Mouse (Mus musculus) granulocyte monocyte progenitor cell, adult 5-6 weeks (primary cell): ENCODE results near the gene Fxyd2. TPM values are rescaled to one million over a fixed set of nuclear protein-coding genes. Genes with fewer than 3 reads are reported as not detected.

Experiments
- ATAC-seq: replicated peaks from 2 replicates; pipeline ENCODE4 v1.8.0; 2016; ENCODE audit warnings: mild to moderate bottlenecking, moderate TSS enrichment, inconsistent platforms; ENCODE audit not compliant: poor library complexity, severe bottlenecking
- total RNA-seq, 2 experiments: library from RNA; stranded (forward) in 1 of 2; stranded (reverse) in 1 of 2; fragments of 200-712, 200-1000 nt in 1 of 2; fragments of >200 nt in 1 of 2; fragmentation: Nextera tagmentation in 1 of 2; gene quantifications; 2 replicates each; pipeline ENCODE4 v1.2.3; 2014 to 2017

Fxyd2 gene
- total RNA-seq, 2 experiments from 2014 or later, result 2.5 TPM; not detected in 1

DNA sequence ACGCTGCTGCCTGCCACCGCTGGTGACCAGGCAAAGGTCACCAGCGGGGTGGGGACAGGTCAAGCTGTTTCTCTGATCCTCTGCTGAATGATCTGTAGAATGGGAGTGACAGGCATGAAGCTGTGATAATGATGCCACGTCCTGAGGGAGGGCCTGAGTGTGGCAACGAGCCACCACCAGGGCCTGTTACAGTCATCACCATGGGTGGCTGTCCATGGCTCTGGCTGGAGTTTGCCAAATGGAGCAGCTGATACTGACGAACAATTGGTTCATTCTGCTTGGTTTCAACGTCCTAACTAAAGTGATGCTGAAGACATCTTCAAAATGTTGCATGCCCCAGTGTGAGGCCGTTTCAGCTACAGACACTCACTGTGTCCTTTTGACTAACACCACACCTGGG is 18.8 kb downstream of the Fxyd2 start:
- no peak for ATAC-seq

DNA sequence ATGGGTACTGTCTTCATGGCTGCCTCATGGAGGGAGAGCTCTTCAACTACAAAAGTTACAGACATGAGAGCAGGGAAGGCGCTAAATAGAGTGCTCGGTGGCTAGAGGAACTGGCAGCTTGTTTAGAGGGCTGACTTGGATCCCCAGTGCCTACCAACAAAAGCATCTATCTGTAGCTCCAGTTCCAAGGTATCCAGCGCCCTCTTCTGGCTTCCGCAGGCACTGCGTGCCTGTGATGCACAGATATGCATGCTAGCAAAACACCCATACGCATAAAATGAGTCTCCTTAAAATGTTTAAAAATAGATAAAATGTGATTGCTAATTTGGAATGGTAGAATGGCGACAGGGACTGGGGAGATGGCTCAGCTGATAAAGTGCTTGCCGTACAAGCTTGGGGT is 21.7 kb downstream of the Fxyd2 start:
- no peak for ATAC-seq

DNA sequence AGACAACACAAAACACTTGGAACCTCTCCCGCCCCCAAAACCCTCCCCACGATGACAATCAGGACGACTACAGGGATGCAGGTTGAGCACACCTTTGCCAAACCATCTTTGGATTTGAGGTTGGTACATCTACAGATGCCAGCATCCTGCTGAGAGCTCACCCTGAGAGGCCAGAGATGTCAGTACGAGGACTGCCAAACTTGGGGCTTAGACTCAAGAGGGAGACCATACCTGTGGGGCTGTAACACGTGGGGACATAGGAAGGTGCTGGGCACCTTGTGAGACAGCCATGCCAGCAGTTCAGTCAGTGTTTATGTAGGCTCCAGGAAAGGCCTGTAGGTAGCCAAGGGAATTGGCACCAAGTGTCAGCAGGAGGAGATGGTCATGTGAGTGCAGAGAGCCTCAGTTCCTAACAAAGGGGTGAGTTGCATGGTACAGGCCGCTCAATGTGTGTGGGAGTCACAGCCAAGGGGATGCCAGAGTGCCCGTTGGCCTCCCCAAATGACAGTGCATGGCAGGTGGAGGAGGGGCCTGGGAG is 23.4 kb downstream of the Fxyd2 start:
- no peak for ATAC-seq

DNA sequence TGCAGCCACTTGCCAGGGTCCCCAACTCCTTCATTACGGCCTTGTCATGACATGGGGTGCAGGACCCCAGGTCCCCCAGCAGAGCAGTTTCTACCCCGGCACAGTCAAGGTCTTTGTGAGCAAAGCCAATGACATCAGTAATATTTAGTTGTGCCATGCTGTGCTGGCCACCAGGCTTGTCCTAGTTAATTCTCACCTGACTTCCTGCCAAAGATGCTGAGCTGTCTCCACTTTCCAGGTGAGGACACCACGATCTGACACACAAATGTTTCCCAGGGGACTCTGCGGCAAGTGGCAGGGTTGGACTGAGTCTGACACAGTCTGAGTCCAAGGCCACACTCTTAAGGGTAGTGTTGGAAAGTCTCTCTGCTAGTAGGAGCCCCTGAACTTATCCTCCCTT is 27.0 kb downstream of the Fxyd2 start, which contains the start of gene Dscaml1:
Dscaml1 (plus strand) TSS at position 173 of the 400 bp plus-strand sequence.
- ATAC-seq, result no peak

DNA sequence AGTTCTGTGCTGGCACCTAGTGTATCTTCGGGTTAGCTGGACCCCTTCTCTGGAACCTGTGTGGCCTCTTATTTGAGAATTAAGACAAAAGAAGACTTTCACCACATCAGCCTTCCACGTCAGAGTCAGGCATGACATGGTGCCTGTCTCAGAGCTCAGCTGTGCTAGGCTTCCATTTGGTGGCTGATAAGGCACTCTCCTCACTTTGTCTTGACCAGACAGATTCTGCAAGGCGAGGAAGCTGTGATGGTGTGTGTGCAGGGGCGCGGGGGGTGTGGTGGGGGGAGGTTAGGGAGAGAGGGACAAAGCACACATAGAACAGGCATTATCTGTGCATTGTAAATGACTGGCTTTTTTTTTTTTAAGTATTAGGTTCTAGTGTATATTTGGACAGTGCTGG is 29.9 kb downstream of the Fxyd2 start:
- no peak for ATAC-seq

DNA sequence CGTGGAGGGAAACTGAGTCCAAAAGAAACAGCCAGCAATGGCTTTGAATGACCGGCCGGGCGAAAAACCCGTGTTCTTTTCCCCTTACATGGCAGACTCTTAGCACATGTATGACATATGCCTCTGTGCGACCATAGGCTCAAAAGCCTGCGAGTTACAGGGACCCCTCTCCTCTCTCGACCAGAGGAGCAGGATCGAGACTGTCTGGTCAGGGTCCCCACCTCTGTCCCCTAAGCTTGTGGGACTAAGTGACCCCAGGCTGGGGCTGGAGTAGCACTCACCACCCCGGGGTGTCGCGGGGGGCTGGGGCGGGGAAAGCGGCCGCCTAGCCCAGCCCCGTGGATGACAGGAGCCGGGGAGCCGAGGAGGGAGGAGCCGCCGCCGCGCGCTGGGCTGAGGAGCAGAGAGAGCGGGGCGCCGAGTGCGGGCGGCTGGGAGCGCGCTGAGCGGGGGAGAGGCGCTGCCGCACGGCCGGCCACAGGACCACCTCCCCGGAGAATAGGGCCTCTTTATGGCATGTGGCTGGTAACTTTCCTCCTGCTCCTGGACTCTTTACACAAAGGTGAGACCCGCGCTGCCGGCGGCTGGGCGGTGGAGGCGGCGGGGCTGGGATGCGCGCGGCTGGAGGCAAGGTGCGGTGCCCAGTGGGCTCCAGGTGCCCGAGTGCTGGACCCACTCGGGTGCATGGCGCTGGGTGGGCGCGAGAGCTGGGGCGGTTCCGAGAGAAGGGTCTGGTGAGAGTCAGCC is 30.7 kb downstream of the Fxyd2 start:
- ATAC-seq, result 0 out of 2 replicates have a peak, but pooled peaks have one; percentile 27

DNA sequence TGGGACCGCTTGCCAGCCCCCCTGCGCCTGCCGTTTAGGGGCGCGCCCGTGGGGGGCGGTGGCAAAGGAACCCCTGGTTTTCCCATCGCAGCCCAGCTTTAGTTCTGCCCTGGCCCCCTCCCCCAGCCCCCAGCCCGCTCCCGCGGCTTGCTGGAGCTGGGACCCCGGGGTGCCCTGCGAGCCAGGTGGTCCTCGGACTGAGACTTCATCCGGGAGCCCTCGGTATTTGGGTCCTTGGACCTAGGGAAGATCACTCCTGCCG is 31.2 kb downstream of the Fxyd2 start:
- ATAC-seq, result no peak

DNA sequence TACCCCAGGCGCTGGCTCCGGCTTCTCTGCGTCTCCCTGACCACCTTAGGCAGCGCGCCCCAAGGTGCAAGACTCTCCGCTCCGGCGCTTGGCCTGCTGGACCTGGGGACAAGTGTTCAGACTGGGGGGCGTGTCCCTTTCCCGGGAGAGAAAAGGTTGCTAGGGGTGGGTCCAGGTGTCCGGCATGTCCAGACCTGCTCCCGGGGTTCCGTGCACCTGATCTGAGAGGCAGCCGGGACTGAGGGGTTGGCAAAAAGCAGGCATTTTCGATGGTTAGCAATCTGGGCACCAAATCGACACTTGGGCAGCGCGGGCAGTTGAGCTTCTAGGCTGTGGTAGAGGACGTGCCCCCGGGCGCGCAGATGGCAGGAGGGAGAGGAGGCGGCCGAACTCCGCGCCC is 31.7 kb downstream of the Fxyd2 start:
- ATAC-seq, result no peak

DNA sequence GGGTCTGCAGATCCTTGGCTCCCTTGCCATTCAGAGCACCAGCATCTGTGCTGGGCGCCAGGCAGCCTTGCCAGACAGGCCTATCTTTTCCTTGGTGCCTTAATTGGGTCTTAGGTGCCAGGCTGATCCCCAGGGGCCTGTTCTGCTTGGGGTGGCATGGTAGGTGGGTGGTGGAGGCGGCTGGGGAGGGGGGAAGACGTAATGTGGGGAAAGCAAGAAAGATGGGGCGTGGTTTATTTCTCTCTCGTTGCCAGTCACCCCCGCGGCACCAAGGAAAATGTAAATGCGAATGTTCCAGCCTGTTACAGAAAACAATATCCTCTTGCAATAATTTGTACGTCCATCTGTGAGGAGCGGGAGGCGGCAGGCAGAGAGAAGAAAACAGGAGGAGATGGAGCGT is 33.2 kb downstream of the Fxyd2 start:
- no peak for ATAC-seq

DNA sequence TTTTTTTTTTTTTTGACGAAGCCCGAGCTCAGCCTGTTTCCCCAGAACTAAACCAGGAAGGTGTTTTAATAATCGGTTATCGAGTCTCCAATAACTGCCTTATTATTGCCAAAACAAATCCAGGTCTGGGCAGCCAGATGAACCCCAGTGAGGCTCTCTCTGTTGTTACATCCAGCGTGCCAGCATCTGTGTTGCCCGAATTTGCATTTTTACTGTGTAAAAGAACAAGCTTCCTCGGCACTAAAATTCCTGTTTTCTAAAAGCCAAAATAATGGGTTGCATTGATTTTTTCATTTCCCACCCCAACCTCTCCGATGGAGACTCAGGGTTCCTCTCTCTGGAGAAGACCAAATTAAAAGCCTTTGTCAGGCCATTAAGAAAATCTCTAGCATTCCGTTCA is 33.6 kb downstream of the Fxyd2 start:
- ATAC-seq, result no peak

DNA sequence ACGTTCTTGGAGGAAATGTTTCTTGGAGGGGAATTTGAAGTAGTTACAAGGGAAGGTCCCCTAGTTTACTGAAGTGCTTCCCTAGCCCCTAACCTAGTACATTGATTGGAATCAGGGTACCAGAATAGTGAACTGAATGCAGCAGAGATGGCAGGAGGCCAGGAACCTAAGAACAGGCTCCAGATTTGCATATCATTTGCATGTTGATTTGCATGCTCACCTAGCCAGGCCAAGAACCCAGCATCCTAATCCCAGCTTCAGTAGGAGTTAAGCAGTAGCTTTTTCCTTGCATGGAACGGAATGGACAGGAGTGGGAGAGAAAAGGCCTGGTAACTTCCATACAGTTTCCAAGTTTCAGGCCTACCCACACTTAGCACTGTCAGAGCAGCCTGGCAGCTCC is 34.7 kb downstream of the Fxyd2 start:
- no peak for ATAC-seq

DNA sequence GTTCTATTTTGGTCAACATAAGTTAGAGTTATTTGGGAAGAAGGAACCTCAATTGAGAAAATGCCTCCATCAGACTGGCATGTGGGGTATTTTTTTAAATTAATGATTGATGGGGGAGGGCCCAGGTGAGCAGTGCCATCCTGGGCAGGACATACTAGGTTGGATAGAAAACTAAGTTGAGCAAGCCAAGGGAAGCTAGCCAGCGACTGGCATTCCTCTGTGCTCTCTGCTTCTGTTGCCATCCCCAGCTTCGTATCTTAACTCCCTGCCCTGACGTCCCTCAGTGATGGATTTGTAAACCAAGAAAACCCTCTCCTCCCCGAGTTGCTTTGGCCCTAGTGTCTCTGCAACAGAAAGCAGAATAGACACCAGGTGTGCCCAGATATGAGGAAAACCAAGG is 39.6 kb downstream of the Fxyd2 start:
- ATAC-seq, result no peak

DNA sequence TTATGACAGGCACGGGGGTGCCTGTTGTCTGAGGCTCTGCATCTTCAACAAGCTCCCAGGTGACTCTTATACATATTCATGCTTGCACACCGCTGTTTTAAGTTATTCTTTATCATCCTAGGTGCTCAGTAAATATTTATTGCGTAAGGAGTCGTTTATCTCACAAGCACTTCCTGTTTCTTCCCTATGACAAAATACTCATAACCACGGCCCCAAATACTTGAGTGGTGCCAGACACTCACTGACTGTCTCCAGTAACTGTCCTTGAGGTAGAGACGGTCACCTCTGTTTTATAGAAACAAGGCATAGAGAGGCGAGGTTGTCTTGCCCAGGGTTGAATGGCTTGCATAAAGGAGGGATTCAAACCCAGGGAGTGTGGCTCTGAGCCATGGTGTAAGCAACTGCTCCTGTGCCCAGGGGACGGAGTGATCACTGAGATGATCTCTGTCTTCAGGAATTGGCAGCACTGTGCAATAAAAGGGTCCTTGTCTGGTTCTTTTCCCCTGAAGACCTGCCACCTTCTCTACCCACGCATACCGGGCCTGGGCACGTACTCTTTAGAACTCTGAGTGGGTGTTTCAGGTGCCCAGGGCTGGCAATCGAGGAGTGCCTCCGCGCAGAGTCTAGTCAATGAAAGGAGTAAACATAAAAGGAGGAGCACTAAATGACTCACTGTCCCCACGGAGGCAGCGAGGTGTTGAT is 40.8 kb downstream of the Fxyd2 start:
- peak; percentile 78 for ATAC-seq

DNA sequence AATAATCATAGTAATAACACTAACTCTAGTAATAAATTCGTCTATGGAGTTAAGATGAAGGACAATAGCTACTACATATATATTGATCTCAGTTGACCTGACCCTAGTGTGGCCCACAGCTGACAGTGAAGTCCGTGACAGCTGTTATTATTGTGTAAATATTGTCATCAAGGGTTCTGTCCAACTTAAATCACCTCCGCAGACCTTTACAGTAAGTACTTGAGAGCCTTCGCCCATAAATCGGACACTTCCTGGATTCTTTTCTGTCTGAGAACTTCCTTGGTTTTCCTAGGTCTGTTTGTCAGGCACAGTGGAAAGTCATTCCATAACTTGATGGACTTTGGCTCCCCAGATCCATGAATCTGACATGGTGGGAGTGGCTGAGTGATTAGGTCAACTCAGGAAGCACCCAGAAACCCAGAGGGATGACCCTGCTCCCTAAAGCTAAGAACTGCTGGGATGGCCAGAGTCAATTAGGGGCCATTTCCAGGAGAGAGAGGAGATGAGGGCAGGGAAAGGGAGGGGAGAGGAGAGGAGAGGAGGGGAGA is 44.9 kb downstream of the Fxyd2 start:
- no peak for ATAC-seq

DNA sequence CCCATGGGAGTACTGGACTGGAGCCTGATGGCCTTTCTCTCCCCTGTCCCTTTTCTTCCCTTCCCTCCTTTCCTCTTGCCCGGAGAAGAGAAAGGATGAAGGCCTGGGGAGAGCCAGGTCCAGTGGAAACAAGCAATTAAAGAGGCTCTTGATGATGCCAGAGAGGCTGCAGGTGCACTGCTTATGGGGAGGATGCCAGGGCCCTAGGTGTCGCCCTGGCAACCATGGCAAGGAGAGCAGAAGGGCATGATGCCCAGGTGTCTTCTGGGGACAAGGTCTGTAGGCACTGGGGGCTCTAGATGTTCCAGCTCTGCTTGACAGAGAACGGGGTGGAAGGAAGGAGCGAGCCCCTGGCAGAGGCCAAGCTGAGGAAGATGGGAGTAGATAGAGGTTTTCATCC is 50.2 kb downstream of the Fxyd2 start:
- no peak for ATAC-seq

DNA sequence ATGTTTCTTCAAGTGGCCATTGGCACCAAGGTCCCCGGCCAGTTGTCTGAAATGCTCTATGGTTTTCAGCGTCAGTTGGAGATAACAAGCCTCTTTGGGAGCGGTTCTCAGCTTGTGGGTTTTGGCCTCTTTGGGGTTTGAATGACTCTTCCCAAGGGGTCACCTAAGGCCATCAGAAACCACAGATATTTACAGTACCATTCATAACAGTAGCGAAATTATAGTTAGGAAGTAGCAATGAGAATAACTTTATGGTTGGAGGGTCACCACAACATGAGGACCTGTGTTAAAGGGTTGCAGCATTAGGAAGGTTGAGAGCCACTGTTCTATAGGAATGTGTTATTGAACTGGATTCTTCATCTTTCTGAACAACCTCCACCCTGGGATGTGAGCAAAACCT is 51.9 kb downstream of the Fxyd2 start:
- ATAC-seq, result no peak

DNA sequence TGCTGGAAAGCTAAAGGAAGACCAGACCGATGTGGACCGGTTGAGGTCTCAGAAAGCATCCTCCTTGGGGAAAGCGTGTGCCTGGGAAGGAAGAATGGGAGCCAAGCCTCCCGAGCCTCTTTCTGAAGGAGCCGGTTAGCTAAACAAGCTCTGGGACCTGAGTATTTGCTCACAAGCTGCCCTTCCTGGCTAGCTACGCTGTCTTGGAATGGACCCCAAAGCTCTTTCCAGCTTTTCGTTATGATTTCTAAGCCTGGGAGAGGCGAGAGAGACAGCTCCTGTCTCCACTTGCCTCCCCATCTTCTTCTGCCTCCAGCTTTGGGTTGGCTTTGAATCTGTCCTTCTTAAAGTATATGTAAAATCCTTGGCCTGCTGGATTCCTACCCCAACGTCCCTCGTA is 54.6 kb downstream of the Fxyd2 start:
- no peak for ATAC-seq

DNA sequence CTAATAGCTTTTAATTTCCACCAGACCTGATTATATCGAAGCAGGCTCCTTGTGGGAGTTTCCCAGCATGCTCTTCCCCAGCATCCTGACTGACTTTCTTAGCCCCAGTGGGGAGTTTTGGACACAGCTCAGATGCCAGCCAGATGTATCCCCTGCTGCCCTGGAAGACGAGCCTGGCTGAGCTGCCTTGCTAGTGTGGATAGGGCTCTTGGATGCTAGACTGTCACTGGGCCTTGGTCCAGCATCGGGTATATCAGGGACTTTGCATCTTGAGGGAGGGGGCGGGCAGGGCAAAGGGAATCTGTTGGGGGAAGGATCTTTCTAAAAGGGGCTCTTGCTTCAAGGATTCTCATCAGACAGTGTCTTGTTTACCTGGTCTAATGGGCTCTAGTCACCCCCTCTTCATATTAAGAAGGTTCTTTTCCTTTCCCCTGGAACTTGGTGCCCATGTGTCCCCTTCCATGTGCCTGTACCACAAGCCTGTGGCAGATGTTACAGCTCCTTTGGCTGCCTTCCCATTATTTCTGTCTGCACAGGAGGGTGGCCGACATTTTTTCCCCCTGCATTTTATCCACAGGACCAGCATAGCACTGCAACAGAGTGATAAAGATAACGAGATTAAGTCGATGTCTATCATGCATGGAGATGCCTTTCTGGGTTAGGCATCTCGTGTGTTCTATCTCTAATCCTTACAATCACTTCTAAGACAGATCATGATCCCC is 55.6 kb downstream of the Fxyd2 start:
- ATAC-seq, result no peak

DNA sequence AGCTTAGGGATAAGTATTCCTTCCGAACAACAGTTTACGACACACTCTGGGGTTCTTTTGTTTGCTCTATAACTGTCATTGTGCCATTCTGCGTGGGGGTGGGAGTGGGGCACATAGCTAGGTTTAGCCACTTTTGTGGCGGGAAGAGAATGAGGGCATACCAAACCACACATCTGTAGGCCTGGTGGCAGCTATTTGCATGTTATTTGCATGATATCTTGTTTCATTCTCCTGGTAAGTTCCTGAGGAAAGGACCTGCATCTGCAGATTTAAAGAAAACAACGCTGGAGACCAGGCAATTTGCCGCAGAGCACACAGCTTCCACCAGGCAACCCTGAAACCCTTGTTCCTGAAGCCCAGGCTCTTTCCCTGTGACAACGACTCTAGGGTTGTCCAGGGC is 57.7 kb downstream of the Fxyd2 start:
- no peak for ATAC-seq

DNA sequence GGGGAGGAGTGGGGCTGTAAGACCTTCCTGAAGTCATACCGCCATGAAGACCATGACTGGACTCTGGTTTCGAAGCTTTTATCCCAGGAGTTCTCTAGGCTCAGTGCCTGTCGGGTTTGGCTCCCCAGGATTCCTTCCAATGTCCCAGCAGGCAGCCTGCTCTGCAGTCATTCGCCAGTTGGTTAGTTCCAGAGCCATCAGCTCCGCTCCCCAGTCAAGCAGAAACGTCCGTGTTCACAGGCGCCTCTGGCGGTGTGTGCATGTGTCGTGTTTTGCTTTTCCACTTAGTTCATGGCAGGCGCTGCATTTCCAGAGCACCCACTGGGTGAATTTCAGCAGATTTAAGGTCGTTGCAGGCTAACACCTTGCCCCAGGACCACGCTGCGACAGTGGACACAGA is 58.9 kb downstream of the Fxyd2 start:
- ATAC-seq, result no peak
